Mouse (Mus musculus): ENCODE results near the gene Slc52a3. TPM values are rescaled to one million over a fixed set of nuclear protein-coding genes. Genes with fewer than 3 reads are reported as not detected.
A peak's percentile ranks its signal among the peaks of the same experiment; 100 is the strongest.

Slc52a3 gene
- polyA plus RNA-seq, 1 experiment from 2014 or later: 0.43 TPM

DNA sequence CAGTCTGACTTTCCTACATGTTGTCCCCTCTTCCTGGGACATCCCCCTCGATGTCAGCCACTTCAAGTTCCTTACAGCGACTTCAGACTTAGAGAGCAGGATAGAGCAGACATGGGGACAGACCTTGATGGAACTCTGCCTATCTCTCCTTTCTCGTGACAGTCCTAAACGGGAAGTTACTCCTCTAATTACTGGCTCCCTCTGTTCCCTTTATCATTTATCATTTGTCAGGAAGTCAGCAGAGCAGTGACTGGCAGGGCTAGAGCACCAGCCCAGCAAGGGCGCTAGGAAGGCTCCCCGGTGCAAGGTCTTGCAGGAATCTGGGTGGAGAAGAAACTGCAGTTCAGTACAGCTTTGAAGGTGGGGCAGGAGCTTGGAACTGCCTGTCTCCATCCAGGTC, 6.2 kb downstream of the Slc52a3 start:
- H3K4me2 ChIP-seq (ENCODE audit: low read depth, low read length): no peak overlapping the region
- H3K4me3 ChIP-seq (ENCODE audit: low read depth, low read length): no peak overlapping the region
- TF ChIP-seq CTCF (IDR thresholded peaks at IDR 0.05; ENCODE audit: low read depth): no peak
- no peak for TF ChIP-seq EP300 (IDR thresholded peaks at IDR 0.05; ENCODE audit: low read depth)
- no peak overlapping the region for H3K9ac ChIP-seq (replicated peaks)
- DNase-seq (no peak), ATAC-seq (no peak)
- 24% methylated on average over 6 of the region's 6 CpGs for WGBS (ENCODE audit: insufficient replicate concordance)
- no peak overlapping the region for H3K27ac ChIP-seq (ENCODE audit: low read depth)
- 0 out of 2 replicates have a peak, but pooled peaks cover 2% of the 10 kb centered on the region for H3K27me3 ChIP-seq (ENCODE audit: insufficient read depth, low read length)
- no peaks in the 10 kb centered on the region for H3K9me3 ChIP-seq (ENCODE audit: low read length)
- H3K36me3 ChIP-seq (replicated peaks; ENCODE audit: insufficient read depth, low read length): no peaks in the 10 kb centered on the region
- H3K4me1 ChIP-seq (ENCODE audit: insufficient read depth): no peaks in the 10 kb centered on the region

DNA sequence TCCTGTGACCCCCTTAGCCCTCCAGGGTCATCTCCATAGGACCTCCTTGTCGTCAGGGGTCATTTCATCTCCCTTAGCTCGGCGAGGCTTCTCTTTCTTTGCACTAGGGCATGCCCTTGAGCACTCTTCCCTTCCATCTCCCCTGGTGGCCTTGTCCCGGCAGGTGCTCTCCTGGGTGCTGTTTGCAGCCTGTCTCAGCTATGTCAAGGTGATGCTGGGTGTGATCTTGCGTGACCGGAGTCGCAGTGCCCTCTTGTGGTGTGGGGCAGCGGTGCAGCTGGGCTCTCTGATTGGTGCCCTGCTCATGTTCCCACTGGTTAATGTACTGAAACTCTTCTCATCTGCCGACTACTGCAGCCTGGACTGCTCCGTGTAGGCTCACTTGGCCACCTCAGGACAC, 11.5 kb downstream of the Slc52a3 start:
- no peak for TF ChIP-seq EP300 (IDR thresholded peaks at IDR 0.05; ENCODE audit: low read depth)
- TF ChIP-seq CTCF (IDR thresholded peaks at IDR 0.05; ENCODE audit: low read depth): peak; percentile 54
- H3K27ac ChIP-seq (ENCODE audit: low read depth): no peak overlapping the region
- no peak overlapping the region for H3K9ac ChIP-seq (replicated peaks)
- WGBS (ENCODE audit: insufficient replicate concordance): 60% methylated on average over 10 of the region's 10 CpGs
- no peak overlapping the region for H3K4me3 ChIP-seq (ENCODE audit: low read depth, low read length)
- H3K9me3 ChIP-seq (ENCODE audit: low read length): no peaks in the 10 kb centered on the region
- no peak for ATAC-seq
- peaks cover 6% of the 10 kb centered on the region; the same call in 1 of the 2 replicates for H3K4me1 ChIP-seq (ENCODE audit: insufficient read depth)
- no peak overlapping the region for H3K4me2 ChIP-seq (ENCODE audit: low read depth, low read length)
- no peaks in the 10 kb centered on the region for H3K27me3 ChIP-seq (ENCODE audit: insufficient read depth, low read length)
- DNase-seq: peak; percentile 46
- no peaks in the 10 kb centered on the region for H3K36me3 ChIP-seq (replicated peaks; ENCODE audit: insufficient read depth, low read length)

GRCm38 (mm10) chr2:152009061-152009779, 12.9 kb downstream of the Slc52a3 start:
- H3K4me1 ChIP-seq (ENCODE audit: insufficient read depth): peaks cover 6% of the 10 kb centered on the region; the same call in 1 of the 2 replicates
- H3K27ac ChIP-seq (ENCODE audit: low read depth): no peak overlapping the region
- H3K27me3 ChIP-seq (ENCODE audit: insufficient read depth, low read length): no peaks in the 10 kb centered on the region
- WGBS (ENCODE audit: insufficient replicate concordance): 56% methylated on average over 15 of the region's 15 CpGs
- H3K4me2 ChIP-seq (ENCODE audit: low read depth, low read length): no peak overlapping the region
- no peaks in the 10 kb centered on the region for H3K36me3 ChIP-seq (replicated peaks; ENCODE audit: insufficient read depth, low read length)
- ATAC-seq (no peak), DNase-seq (no peak)
- no peak overlapping the region for H3K4me3 ChIP-seq (ENCODE audit: low read depth, low read length)
- H3K9ac ChIP-seq (replicated peaks): no peak overlapping the region
- TF ChIP-seq EP300 (IDR thresholded peaks at IDR 0.05; ENCODE audit: low read depth) (no peak), CTCF (IDR thresholded peaks at IDR 0.05; ENCODE audit: low read depth) (no peak)
- no peaks in the 10 kb centered on the region for H3K9me3 ChIP-seq (ENCODE audit: low read length)

DNA sequence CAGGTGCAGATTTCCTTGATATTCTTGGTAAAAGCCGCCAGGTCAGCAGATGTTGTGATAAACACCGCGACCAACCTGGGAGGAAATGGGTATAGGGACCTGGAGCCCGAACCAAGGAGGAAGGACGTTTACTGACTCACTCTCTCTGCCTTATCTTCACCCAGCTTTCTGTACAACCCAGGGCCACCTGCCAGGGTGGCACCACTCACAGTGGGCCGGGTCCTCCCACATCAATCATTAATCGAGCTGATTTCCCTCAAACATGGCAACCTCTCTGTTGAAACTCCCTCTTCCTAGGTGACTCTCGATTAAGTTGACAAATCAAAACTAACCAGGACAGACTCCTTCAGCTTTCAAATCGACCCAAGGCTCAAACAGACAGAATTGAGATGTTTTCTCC, 13.9 kb downstream of the Slc52a3 start:
- DNase-seq: no peak
- no peak for ATAC-seq
- H3K4me1 ChIP-seq (ENCODE audit: insufficient read depth): peaks cover 6% of the 10 kb centered on the region; the same call in 1 of the 2 replicates
- H3K9ac ChIP-seq (replicated peaks): no peak overlapping the region
- H3K27ac ChIP-seq (ENCODE audit: low read depth): no peak overlapping the region
- no peak for TF ChIP-seq CTCF (IDR thresholded peaks at IDR 0.05; ENCODE audit: low read depth)
- no peaks in the 10 kb centered on the region for H3K9me3 ChIP-seq (ENCODE audit: low read length)
- no peaks in the 10 kb centered on the region for H3K36me3 ChIP-seq (replicated peaks; ENCODE audit: insufficient read depth, low read length)
- WGBS (ENCODE audit: insufficient replicate concordance): 45% methylated on average over 9 of the region's 9 CpGs
- no peak overlapping the region for H3K4me3 ChIP-seq (ENCODE audit: low read depth, low read length)
- no peak overlapping the region for H3K4me2 ChIP-seq (ENCODE audit: low read depth, low read length)
- H3K27me3 ChIP-seq (ENCODE audit: insufficient read depth, low read length): no peaks in the 10 kb centered on the region

DNA sequence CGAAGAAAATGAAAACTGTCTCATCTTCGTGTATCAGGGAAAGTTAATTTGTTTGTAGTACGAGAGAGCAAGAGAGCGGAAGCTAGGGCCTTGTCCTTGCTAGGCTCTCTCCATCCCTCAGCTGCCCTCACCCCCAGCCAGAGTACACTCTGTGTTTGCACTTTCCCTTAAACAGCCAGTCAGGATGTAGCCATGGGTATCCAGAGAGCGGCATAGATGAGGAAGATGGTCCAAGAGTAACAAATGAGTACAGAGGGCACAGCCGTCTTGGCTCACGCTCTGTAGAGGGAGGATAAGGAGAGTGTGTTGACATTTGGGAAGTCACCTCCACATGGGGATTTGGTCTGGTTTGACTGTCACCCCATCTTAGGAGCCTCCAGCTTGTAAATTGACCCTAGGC, 14.3 kb downstream of the Slc52a3 start:
- no peak overlapping the region for H3K27ac ChIP-seq (ENCODE audit: low read depth)
- no peak for TF ChIP-seq EP300 (IDR thresholded peaks at IDR 0.05; ENCODE audit: low read depth)
- no peak for TF ChIP-seq CTCF (IDR thresholded peaks at IDR 0.05; ENCODE audit: low read depth)
- H3K4me2 ChIP-seq (ENCODE audit: low read depth, low read length): no peak overlapping the region
- H3K9ac ChIP-seq (replicated peaks): no peak overlapping the region
- 72% methylated on average over 7 of the region's 7 CpGs for WGBS (ENCODE audit: insufficient replicate concordance)
- DNase-seq: no peak
- no peaks in the 10 kb centered on the region for H3K27me3 ChIP-seq (ENCODE audit: insufficient read depth, low read length)
- H3K4me3 ChIP-seq (ENCODE audit: low read depth, low read length): no peak overlapping the region
- no peaks in the 10 kb centered on the region for H3K9me3 ChIP-seq (ENCODE audit: low read length)
- no peaks in the 10 kb centered on the region for H3K36me3 ChIP-seq (replicated peaks; ENCODE audit: insufficient read depth, low read length)
- no peak for ATAC-seq
- peaks cover 6% of the 10 kb centered on the region; the same call in 1 of the 2 replicates for H3K4me1 ChIP-seq (ENCODE audit: insufficient read depth)

- TF ChIP-seq CTCF (IDR thresholded peaks at IDR 0.05; ENCODE audit: low read depth) (peak; percentile 33; the same call in 1 of the 2 replicates), EP300 (IDR thresholded peaks at IDR 0.05; ENCODE audit: low read depth) (no peak)
- DNase-seq: no peak
- peak; percentile 33; the same call in 1 of the 2 replicates for ATAC-seq
- Histone ChIP-seq H3K27me3 (ENCODE audit: insufficient read depth, low read length) (no peaks in the 10 kb centered on the region), H3K36me3 (replicated peaks; ENCODE audit: insufficient read depth, low read length) (no peaks in the 10 kb centered on the region), H3K4me3 (ENCODE audit: low read depth, low read length) (no peak overlapping the region), H3K9ac (replicated peaks) (no peak overlapping the region), H3K9me3 (ENCODE audit: low read length) (no peaks in the 10 kb centered on the region), H3K4me2 (ENCODE audit: low read depth, low read length) (no peak overlapping the region), H3K27ac (ENCODE audit: low read depth) (no peak overlapping the region), H3K4me1 (ENCODE audit: insufficient read depth) (peaks cover 6% of the 10 kb centered on the region; the same call in 1 of the 2 replicates)
- 45% methylated on average over 2 of the region's 2 CpGs for WGBS (ENCODE audit: insufficient replicate concordance)
Measured at GRCm38 (mm10) chr2:152011724-152012123, 15.4 kb downstream of the Slc52a3 start.
